Mouse (Mus musculus) layer of hippocampus, adult 8-10 months (tissue): ENCODE data around the gene Icam5. TPM values are rescaled to one million over a fixed set of nuclear protein-coding genes. Genes with fewer than 3 reads are reported as not detected.

Experiments
- microRNA-seq, 2 experiments: library from miRNA; unstranded; fragments of <30 nt; microRNA quantifications; one replicate each; pipeline ENCODE4 v1.2.0; 2022
- total RNA-seq, 4 experiments: library from RNA; stranded (reverse); gene quantifications; 2 replicates each; pipeline ENCODE4 v1.2.4; 2022

The Icam5 gene
- total RNA-seq, 4 experiments from 2014 or later: 302 to 315 (median 304) TPM

Small RNA genes within 50 kb of the gene (microRNA-seq; reads per million reads assigned to microRNA genes)
- 0.25 to 0.32 reads per million in 2 experiments for gene Mir1900
- gene Mir7082: 0.96 to 1.0 reads per million in 2 experiments

Other genes starting within 250 kb of the Icam5 start
- gene Col5a3, start 217.0 kb upstream of the Icam5 start, total RNA-seq: 1 to 10 TPM; 1.2 to 2.9 (median 2.3) TPM
- gene Rdh8, start 213.6 kb upstream of the Icam5 start, total RNA-seq: not detected
- gene A230050P20Rik, start 163.4 kb upstream of the Icam5 start, total RNA-seq: 10 to 100 TPM; 83.6 to 95.7 (median 90.0) TPM
- gene Angptl6, start 152.3 kb upstream of the Icam5 start, total RNA-seq: 1 to 10 TPM; 6.8 to 8.9 (median 8.5) TPM
- 10 to 100 TPM; 21.8 to 28.1 (median 24.6) TPM for gene Ppan, start 143.9 kb upstream of the Icam5 start, total RNA-seq
- 100 to 1,000 TPM; 118 to 139 (median 131) TPM for gene Eif3g, start 133.4 kb upstream of the Icam5 start, total RNA-seq
- 10 to 100 TPM; 32.9 to 38.4 (median 35.2) TPM for gene Dnmt1, start 72.2 kb upstream of the Icam5 start, total RNA-seq
- gene S1pr2, start 55.3 kb upstream of the Icam5 start, total RNA-seq: 1 to 10 TPM; 1.3 to 4.4 (median 3.7) TPM
- gene Mrpl4, start 29.3 kb upstream of the Icam5 start, total RNA-seq: 10 to 100 TPM; 60.1 to 65.7 (median 61.0) TPM
- 1 to 10 TPM; 2.8 to 9.8 (median 6.3) TPM for gene Icam1, start 16.1 kb upstream of the Icam5 start, total RNA-seq
- 1 to 10 TPM in 3 of 4 experiments, under 1 TPM in 1; 0.49 to 1.8 (median 1.4) TPM for gene Icam4, start 2.7 kb upstream of the Icam5 start, total RNA-seq
- 1 to 10 TPM in 1 of 4 experiments, under 1 TPM in 1, not detected in 2; 0.87 to 1.1 TPM for gene Zglp1, start 35.0 kb downstream of the Icam5 start, total RNA-seq
- 1 to 10 TPM; 1.2 to 2.3 (median 2.2) TPM for gene Gm49373, start 41.0 kb downstream of the Icam5 start, total RNA-seq
- gene Fdx1l, start 41.5 kb downstream of the Icam5 start, total RNA-seq: 10 to 100 TPM; 47.3 to 69.6 (median 59.3) TPM
- gene Gm38431, start 59.9 kb downstream of the Icam5 start, total RNA-seq: 1 to 10 TPM; 2.7 to 5.4 (median 4.0) TPM
- gene Raver1, start 59.9 kb downstream of the Icam5 start, total RNA-seq: 10 to 100 TPM; 26.7 to 35.4 (median 31.6) TPM
- gene Tyk2, start 99.2 kb downstream of the Icam5 start, total RNA-seq: 10 to 100 TPM; 17.1 to 20.7 (median 18.7) TPM
- 100 to 1,000 TPM; 116 to 151 (median 131) TPM for gene Cdc37, start 117.9 kb downstream of the Icam5 start, total RNA-seq
- 10 to 100 TPM; 86.6 to 99.1 (median 93.6) TPM for gene Pde4a, start 133.6 kb downstream of the Icam5 start, total RNA-seq
- 10 to 100 TPM; 52.8 to 60.0 (median 56.6) TPM for gene Keap1, start 207.3 kb downstream of the Icam5 start, total RNA-seq
- 10 to 100 TPM; 11.3 to 19.1 (median 14.6) TPM for gene S1pr5, start 216.4 kb downstream of the Icam5 start, total RNA-seq
- gene Atg4d, start 233.2 kb downstream of the Icam5 start, total RNA-seq: 10 to 100 TPM; 37.3 to 45.0 (median 38.1) TPM